Mouse (Mus musculus): ENCODE results near the gene Crtc1. TPM values are rescaled to one million over a fixed set of nuclear protein-coding genes. Genes with fewer than 3 reads are reported as not detected.

Crtc1 gene
- polyA plus RNA-seq, 1 experiment from 2014 or later, result 15.4 TPM

GRCm38 (mm10) chr8:70389678-70390077 lies 49.7 kb downstream of the Crtc1 start:
- Histone ChIP-seq H3K27me3 (ENCODE audit: control insufficient read depth, insufficient read depth, low read depth, low read length) (no peaks in the 10 kb centered on the region), H3K4me3 (ENCODE audit: low read length) (no peak overlapping the region), H3K36me3 (ENCODE audit: control insufficient read depth, insufficient read depth, low read length) (peaks cover 15% of the 10 kb centered on the region), H3K4me1 (replicated peaks; ENCODE audit: control insufficient read depth, insufficient read depth, low read length) (no peaks in the 10 kb centered on the region), H3K4me2 (ENCODE audit: low read depth, low read length) (no peak overlapping the region), H3K27ac (ENCODE audit: low read length) (no peak overlapping the region), H3K9me3 (ENCODE audit: control insufficient read depth, low read length) (no peaks in the 10 kb centered on the region), H3K9ac (ENCODE audit: low read length) (no peak overlapping the region)
- ATAC-seq (ENCODE audit: low read depth), result no peak
- WGBS, result 78% methylated on average over 2 of the region's 2 CpGs

GRCm38 (mm10) chr8:70383287-70383686 lies 56.1 kb downstream of the Crtc1 start:
- ATAC-seq (ENCODE audit: low read depth), result peak; percentile 69
- no peak overlapping the region for H3K9ac ChIP-seq (ENCODE audit: low read length)
- peaks cover 2% of the 10 kb centered on the region; the same call in 1 of the 2 replicates for H3K27me3 ChIP-seq (ENCODE audit: control insufficient read depth, insufficient read depth, low read depth, low read length)
- 35% methylated on average over 3 of the region's 3 CpGs for WGBS
- no peak overlapping the region for H3K4me2 ChIP-seq (ENCODE audit: low read depth, low read length)
- H3K9me3 ChIP-seq (ENCODE audit: control insufficient read depth, low read length), result no peaks in the 10 kb centered on the region
- no peak overlapping the region for H3K4me3 ChIP-seq (ENCODE audit: low read length)
- H3K36me3 ChIP-seq (ENCODE audit: control insufficient read depth, insufficient read depth, low read length), result peaks cover 7% of the 10 kb centered on the region; the same call in 1 of the 2 replicates
- H3K4me1 ChIP-seq (replicated peaks; ENCODE audit: control insufficient read depth, insufficient read depth, low read length), result no peaks in the 10 kb centered on the region
- H3K27ac ChIP-seq (ENCODE audit: low read length), result no peak overlapping the region

GRCm38 (mm10) chr8:70380069-70380468 lies 59.3 kb downstream of the Crtc1 start:
- no peak for ATAC-seq (ENCODE audit: low read depth)
- 73% methylated on average over 12 of the region's 12 CpGs for WGBS
- H3K9ac ChIP-seq (ENCODE audit: low read length), result no peak overlapping the region
- no peaks in the 10 kb centered on the region for H3K9me3 ChIP-seq (ENCODE audit: control insufficient read depth, low read length)
- H3K4me3 ChIP-seq (ENCODE audit: low read length), result no peak overlapping the region
- no peak overlapping the region for H3K4me2 ChIP-seq (ENCODE audit: low read depth, low read length)
- peaks cover 13% of the 10 kb centered on the region for H3K4me1 ChIP-seq (replicated peaks; ENCODE audit: control insufficient read depth, insufficient read depth, low read length)
- peaks cover 31% of the 10 kb centered on the region for H3K27me3 ChIP-seq (ENCODE audit: control insufficient read depth, insufficient read depth, low read depth, low read length)
- no peak overlapping the region for H3K27ac ChIP-seq (ENCODE audit: low read length)
- H3K36me3 ChIP-seq (ENCODE audit: control insufficient read depth, insufficient read depth, low read length), result no peaks in the 10 kb centered on the region

- no peak overlapping the region for H3K9ac ChIP-seq (ENCODE audit: low read length)
Measured at GRCm38 (mm10) chr8:70377049-70377448, 62.3 kb downstream of the Crtc1 start.

GRCm38 (mm10) chr8:70376275-70376741 lies 63.1 kb downstream of the Crtc1 start:
- no peak for ATAC-seq (ENCODE audit: low read depth)
- H3K9ac ChIP-seq (ENCODE audit: low read length), result no peak overlapping the region
- 9% methylated on average over 37 of the region's 37 CpGs for WGBS
- peaks cover 3% of the 10 kb centered on the region; the same call in 1 of the 2 replicates for H3K9me3 ChIP-seq (ENCODE audit: control insufficient read depth, low read length)
- H3K27ac ChIP-seq (ENCODE audit: low read length), result no peak overlapping the region
- peaks cover 32% of the 10 kb centered on the region for H3K4me1 ChIP-seq (replicated peaks; ENCODE audit: control insufficient read depth, insufficient read depth, low read length)
- peaks cover 62% of the 10 kb centered on the region for H3K27me3 ChIP-seq (ENCODE audit: control insufficient read depth, insufficient read depth, low read depth, low read length)
- no peaks in the 10 kb centered on the region for H3K36me3 ChIP-seq (ENCODE audit: control insufficient read depth, insufficient read depth, low read length)
- H3K4me3 ChIP-seq (ENCODE audit: low read length), result peak overlapping the region; percentile 20
- peak overlapping the region; percentile 31 for H3K4me2 ChIP-seq (ENCODE audit: low read depth, low read length)

More at GRCm38 (mm10) chr8:70377049-70377448, 62.3 kb downstream of the Crtc1 start:
- no peak for ATAC-seq (ENCODE audit: low read depth)
- Histone ChIP-seq H3K27me3 (ENCODE audit: control insufficient read depth, insufficient read depth, low read depth, low read length) (peaks cover 62% of the 10 kb centered on the region), H3K4me2 (ENCODE audit: low read depth, low read length) (no peak overlapping the region), H3K27ac (ENCODE audit: low read length) (no peak overlapping the region), H3K4me3 (ENCODE audit: low read length) (no peak overlapping the region), H3K36me3 (ENCODE audit: control insufficient read depth, insufficient read depth, low read length) (no peaks in the 10 kb centered on the region), H3K9me3 (ENCODE audit: control insufficient read depth, low read length) (peaks cover 3% of the 10 kb centered on the region; the same call in 1 of the 2 replicates), H3K4me1 (replicated peaks; ENCODE audit: control insufficient read depth, insufficient read depth, low read length) (peaks cover 32% of the 10 kb centered on the region)
- WGBS, result 10% methylated on average over 15 of the region's 15 CpGs

DNA sequence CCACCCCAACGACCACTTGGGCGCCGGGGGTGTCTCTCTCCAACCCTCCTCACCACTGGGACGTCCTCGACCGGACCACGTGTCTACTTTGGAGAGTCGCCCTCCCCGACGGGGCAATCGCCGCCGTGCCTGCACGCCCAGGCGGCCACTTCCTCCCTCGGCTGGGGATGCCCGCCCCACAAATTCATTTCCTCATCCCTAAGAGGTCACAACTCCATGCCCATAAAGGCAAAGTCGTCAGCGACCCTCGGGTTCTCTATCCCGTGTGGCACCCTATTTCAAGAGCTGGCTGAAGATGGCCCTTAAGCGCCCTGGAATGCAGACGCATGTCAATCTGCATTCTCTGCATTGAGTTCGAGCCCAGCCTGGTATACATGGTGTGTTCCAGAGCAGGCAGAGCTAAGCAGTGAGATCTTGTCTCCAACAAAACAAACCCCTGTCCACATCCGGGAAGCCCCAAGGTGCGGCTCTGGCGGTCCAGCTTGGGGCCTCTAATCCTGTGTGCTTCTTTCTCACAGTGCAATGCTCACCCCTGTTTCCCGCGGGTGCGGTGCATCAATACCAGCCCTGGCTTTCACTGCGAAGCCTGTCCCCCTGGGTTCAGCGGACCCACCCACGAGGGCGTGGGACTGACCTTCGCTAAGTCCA lies 64.0 kb downstream of the Crtc1 start:
- Histone ChIP-seq H3K4me2 (ENCODE audit: low read depth, low read length) (peak overlapping the region; percentile 72), H3K27me3 (ENCODE audit: control insufficient read depth, insufficient read depth, low read depth, low read length) (peaks cover 62% of the 10 kb centered on the region), H3K27ac (ENCODE audit: low read length) (no peak overlapping the region), H3K9me3 (ENCODE audit: control insufficient read depth, low read length) (peaks cover 3% of the 10 kb centered on the region; the same call in 1 of the 2 replicates), H3K4me1 (replicated peaks; ENCODE audit: control insufficient read depth, insufficient read depth, low read length) (peaks cover 32% of the 10 kb centered on the region), H3K4me3 (ENCODE audit: low read length) (peak overlapping the region; percentile 49), H3K9ac (ENCODE audit: low read length) (no peak overlapping the region), H3K36me3 (ENCODE audit: control insufficient read depth, insufficient read depth, low read length) (no peaks in the 10 kb centered on the region)
- WGBS, result 3% methylated on average over 35 of the region's 35 CpGs
- peak; percentile 5; the same call in 1 of the 2 replicates for ATAC-seq (ENCODE audit: low read depth)

DNA sequence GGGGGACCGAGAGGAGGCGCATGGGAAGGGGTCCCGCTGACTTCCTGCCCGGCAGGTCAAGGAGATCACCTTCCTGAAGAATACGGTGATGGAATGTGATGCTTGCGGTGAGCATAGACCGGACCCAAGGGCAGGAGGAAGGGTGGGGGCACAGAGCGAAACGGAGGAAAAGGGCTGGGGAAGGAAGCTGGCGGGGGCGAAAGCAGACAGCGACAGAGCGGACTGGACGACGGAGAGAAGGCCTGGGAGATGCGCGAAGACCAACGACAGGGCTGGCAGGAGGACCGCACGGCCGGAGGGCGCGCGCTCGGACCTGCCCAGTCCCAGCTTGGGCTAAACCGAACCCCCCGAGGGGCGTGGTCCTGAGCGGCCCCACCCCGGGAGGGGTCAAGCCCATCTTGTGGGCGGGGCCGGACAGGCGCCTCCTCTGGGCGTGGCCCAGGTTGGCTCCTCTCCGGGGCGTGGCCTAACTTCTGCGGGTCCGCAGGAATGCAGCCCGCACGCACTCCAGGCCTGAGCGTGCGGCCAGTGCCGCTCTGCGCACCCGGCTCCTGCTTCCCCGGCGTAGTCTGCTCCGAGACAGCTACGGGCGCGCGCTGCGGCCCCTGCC lies 65.0 kb downstream of the Crtc1 start:
- no peak overlapping the region for H3K27ac ChIP-seq (ENCODE audit: low read length)
- H3K4me2 ChIP-seq (ENCODE audit: low read depth, low read length), result peak overlapping the region; percentile 72
- peaks cover 3% of the 10 kb centered on the region; the same call in 1 of the 2 replicates for H3K9me3 ChIP-seq (ENCODE audit: control insufficient read depth, low read length)
- 0 out of 2 replicates have a peak overlapping the region, but pooled peaks have one; percentile 4 for H3K9ac ChIP-seq (ENCODE audit: low read length)
- peak; percentile 81 for ATAC-seq (ENCODE audit: low read depth)
- H3K36me3 ChIP-seq (ENCODE audit: control insufficient read depth, insufficient read depth, low read length), result no peaks in the 10 kb centered on the region
- WGBS, result under 1% methylated on average over 45 of the region's 53 CpGs
- peak overlapping the region; percentile 49 for H3K4me3 ChIP-seq (ENCODE audit: low read length)
- peaks cover 32% of the 10 kb centered on the region for H3K4me1 ChIP-seq (replicated peaks; ENCODE audit: control insufficient read depth, insufficient read depth, low read length)
- H3K27me3 ChIP-seq (ENCODE audit: control insufficient read depth, insufficient read depth, low read depth, low read length), result peaks cover 62% of the 10 kb centered on the region

DNA sequence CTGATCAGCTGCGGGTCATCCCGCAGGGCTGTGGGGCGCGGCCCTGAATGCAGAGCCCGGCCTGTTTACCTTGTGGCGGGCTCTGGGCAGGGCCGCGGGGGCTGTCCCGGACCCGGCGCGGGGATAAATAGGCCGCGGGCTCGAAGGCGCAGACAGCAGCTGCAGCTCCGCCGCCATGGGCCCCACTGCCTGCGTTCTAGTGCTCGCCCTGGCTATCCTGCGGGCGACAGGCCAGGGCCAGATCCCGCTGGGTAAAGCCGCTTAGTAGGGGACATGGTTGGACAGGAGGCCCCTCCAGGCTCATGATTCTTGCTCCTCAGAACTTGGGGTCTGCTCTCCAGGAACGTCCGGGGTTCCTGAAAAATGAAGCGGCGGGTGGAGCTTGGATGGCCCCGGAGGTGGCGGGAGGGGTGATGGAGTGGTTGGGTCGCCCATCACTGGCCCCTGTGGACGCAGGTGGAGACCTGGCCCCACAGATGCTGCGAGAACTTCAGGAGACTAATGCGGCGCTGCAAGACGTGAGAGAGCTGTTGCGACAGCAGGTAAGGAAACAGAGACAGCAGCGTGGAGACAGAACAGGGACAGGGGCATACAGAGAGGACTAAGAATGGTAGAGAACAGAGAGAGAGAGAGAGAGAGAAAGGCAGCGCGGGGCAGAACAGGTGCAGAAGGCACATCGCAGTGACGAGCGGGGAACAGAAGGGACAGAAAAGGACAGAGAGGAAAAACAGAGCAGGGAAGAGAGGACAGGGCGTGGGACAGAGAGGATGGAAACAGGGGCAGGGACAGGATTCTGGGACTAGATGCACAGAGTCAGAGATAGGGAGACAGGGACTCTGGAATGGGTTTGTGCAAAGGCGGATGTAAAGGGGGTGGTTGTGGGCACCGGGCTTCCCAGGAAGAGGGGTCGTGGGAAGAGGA lies 65.7 kb downstream of the Crtc1 start, which contains the start of gene Comp:
Gene Comp, plus strand, starts transcription at position 162 of the 921 bp plus-strand sequence.
- Histone ChIP-seq H3K27ac (ENCODE audit: low read length) (no peak within 1 kb of the TSS), H3K36me3 (ENCODE audit: control insufficient read depth, insufficient read depth, low read length) (no peaks in the 10 kb centered on the region), H3K4me3 (ENCODE audit: low read length) (peak within 1 kb of the TSS; percentile 49), H3K4me2 (ENCODE audit: low read depth, low read length) (peak within 1 kb of the TSS; percentile 72), H3K9me3 (ENCODE audit: control insufficient read depth, low read length) (peaks cover 3% of the 10 kb centered on the region; the same call in 1 of the 2 replicates), H3K4me1 (replicated peaks; ENCODE audit: control insufficient read depth, insufficient read depth, low read length) (peaks cover 32% of the 10 kb centered on the region), H3K27me3 (ENCODE audit: control insufficient read depth, insufficient read depth, low read depth, low read length) (peaks cover 61% of the 10 kb centered on the region), H3K9ac (ENCODE audit: low read length) (peak within 1 kb of the TSS; percentile 23; the same call in 1 of the 2 replicates)
- peak; percentile 1; the same call in 1 of the 2 replicates for ATAC-seq (ENCODE audit: low read depth)
- WGBS, result 3% methylated on average over 47 of the region's 47 CpGs

Measured in lung, embryonic 16.5 days (tissue).